Mouse (Mus musculus) limb, embryonic 14.5 days (tissue): ENCODE data around the gene Stk39. TPM values are rescaled to one million over a fixed set of nuclear protein-coding genes. Genes with fewer than 3 reads are reported as not detected.

ENCODE experiments used
- ATAC-seq: fragments of 200-750 bp; cut with Nextera tagmentation; 2 replicates; pipeline ENCODE4 v1.8.0; 2017; ENCODE audit warnings: low read depth, moderate number of reproducible peaks, moderate TSS enrichment; ENCODE audit not compliant: low FRiP score
- DNase-seq: peaks from one replicate; pipeline ENCODE4 v3.0.0-alpha.2; 2015; ENCODE audit warnings: low spot score
- H3K27ac ChIP-seq: fragments of 300-500 bp; sonication (generic); replicated peaks from 2 replicates; pipeline ENCODE4 v1.5.1; 2014; ENCODE audit warnings: low read depth, mild to moderate bottlenecking, low read length, moderate library complexity, mixed read lengths
- H3K27me3 ChIP-seq: fragments of 300-500 bp; sonication (generic); 2 replicates; pipeline ENCODE4 v1.6.1; 2014; ENCODE audit warnings: low read length, mixed read lengths; ENCODE audit not compliant: control insufficient read depth, insufficient read depth
- H3K36me3 ChIP-seq: fragments of 300-500 bp; sonication (generic); 2 replicates; pipeline ENCODE4 v1.6.1; 2014; ENCODE audit warnings: mild to moderate bottlenecking, low read length, moderate library complexity, mixed read lengths; ENCODE audit not compliant: control insufficient read depth, insufficient read depth
- H3K4me1 ChIP-seq: fragments of 300-500 bp; sonication (generic); 2 replicates; pipeline ENCODE4 v1.6.1; 2014; ENCODE audit warnings: antibody characterized with exemption, low read length, mixed read lengths; ENCODE audit not compliant: control insufficient read depth, insufficient read depth
- H3K4me2 ChIP-seq: fragments of 300-500 bp; sonication (generic); replicated peaks from 2 replicates; pipeline ENCODE4 v1.6.1; 2014; ENCODE audit warnings: low read depth, mild to moderate bottlenecking, low read length, moderate library complexity; ENCODE audit not compliant: severe bottlenecking
- H3K4me3 ChIP-seq: fragments of 300-500 bp; sonication (generic); replicated peaks from 2 replicates; pipeline ENCODE4 v1.5.1; 2014; ENCODE audit warnings: low read length
- H3K9ac ChIP-seq: fragments of 300-500 bp; sonication (generic); 2 replicates; pipeline ENCODE4 v1.6.1; 2014; ENCODE audit warnings: mild to moderate bottlenecking, low read depth, low read length, moderate library complexity; ENCODE audit not compliant: severe bottlenecking
- H3K9me3 ChIP-seq: fragments of 300-500 bp; sonication (generic); 2 replicates; pipeline ENCODE4 v1.6.1; 2016; ENCODE audit warnings: low read length; ENCODE audit not compliant: control insufficient read depth
- POLR2A ChIP-seq: fragments of 200-500 bp; IDR thresholded peaks from 2 replicates; pipeline ENCODE4 v1.8.0; 2012; ENCODE audit warnings: inconsistent platforms, mild to moderate bottlenecking, moderate library complexity, borderline replicate concordance; ENCODE audit not compliant: insufficient read depth, insufficient read length; ENCODE audit errors: extremely low read depth
- WGBS: fragments of 180-500 bp; shearing (Covaris S2); extraction: QIAGEN DNeasy Blood & Tissue Kit; methylation state at CpG from one replicate; pipeline ENCODE4 v1.1.7; 2014; 5-methylcytosine and 5-hydroxymethylcytosine counted together
- polyA plus RNA-seq, 2 experiments: library from polyadenylated mRNA; depleted of rRNA in 1 of 2; stranded (reverse) in 1 of 2; unstranded in 1 of 2; fragments of >200 nt; fragmentation: Nextera tagmentation in 1 of 2; extraction: Ambion mirVana in 1 of 2; gene quantifications; 2 replicates each; pipeline versions ENCODE4 v1.2.1 to v1.2.3; 2012 to 2014

The Stk39 gene
- polyA plus RNA-seq, 2 experiments: 14.9 to 16.8 TPM

DNA sequence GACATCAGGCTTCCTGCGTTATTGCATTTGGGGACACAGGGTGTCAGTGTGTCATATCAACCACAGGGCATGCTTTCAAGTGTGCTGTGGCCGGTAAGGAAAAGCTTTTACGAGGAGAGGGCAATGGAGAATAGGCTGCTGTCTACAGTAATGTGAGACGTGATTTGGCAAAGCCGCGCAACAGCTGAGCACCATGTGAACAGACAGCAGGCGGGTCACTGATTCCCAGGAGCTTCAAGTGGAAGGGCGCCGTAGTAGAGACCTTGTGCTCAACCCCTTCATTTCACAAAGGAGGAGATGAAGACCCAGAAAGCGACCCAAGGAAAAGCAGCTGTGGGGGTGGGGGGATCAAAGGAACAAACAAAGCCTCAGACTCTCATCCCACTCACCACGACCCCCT, 156.8 kb downstream of the Stk39 start:
- no peaks in the 10 kb centered on the region for H3K9me3 ChIP-seq
- no peak for TF ChIP-seq POLR2A
- H3K27ac ChIP-seq: no peak overlapping the region
- H3K9ac ChIP-seq: no peak overlapping the region
- peaks cover 13% of the 10 kb centered on the region for H3K4me1 ChIP-seq
- H3K4me2 ChIP-seq: no peak overlapping the region
- H3K27me3 ChIP-seq: no peaks in the 10 kb centered on the region
- DNase-seq: peak; percentile 19
- ATAC-seq: peak; percentile 86
- no peak overlapping the region for H3K4me3 ChIP-seq
- WGBS: 54% methylated on average over 11 of the region's 11 CpGs
- no peaks in the 10 kb centered on the region for H3K36me3 ChIP-seq

DNA sequence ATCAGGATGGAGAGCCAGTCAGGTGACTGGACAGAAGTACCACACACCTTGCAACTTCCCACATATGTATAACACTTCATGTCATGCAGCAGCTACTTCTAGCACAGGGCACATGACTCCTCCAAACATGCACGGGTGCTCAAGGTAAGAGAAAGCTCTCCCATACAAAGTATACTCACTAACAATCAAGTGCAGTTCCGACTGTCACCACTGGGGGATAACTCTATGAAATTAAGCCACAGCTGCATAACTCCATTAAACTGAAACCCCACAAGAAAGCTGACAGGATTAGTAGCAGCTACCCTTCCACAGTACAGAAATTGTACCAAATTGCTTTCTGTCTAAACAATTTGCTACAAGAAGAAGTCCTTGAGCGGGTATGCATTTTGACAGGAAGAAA, 161.9 kb downstream of the Stk39 start:
- no peak overlapping the region for H3K27ac ChIP-seq
- no peak overlapping the region for H3K9ac ChIP-seq
- no peak overlapping the region for H3K4me3 ChIP-seq
- no peaks in the 10 kb centered on the region for H3K27me3 ChIP-seq
- no peak for TF ChIP-seq POLR2A
- H3K9me3 ChIP-seq: no peaks in the 10 kb centered on the region
- WGBS: 96% methylated on average over 3 of the region's 3 CpGs
- H3K4me2 ChIP-seq: no peak overlapping the region
- H3K4me1 ChIP-seq: peaks cover 3% of the 10 kb centered on the region
- no peak for DNase-seq
- ATAC-seq: no peak
- peaks cover 4% of the 10 kb centered on the region; the same call in 1 of the 2 replicates for H3K36me3 ChIP-seq

DNA sequence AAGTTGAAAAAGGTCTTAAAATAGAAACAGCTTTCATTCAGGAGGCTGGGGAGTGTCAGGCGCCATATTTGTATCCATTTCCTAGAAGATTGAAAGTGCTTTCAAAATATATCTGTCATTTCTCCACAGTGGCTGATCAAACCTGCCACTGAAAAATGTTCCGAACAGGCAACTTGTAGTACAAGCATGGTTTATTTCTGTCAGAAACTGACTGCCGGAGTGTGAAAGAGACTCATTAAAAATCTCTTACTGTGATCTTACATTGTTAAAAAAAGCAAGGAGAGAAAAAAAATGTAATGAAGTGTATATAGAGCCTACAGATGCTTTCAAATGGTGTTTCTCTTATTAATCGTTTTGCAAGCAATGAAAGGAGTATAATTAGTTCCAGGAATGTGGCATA, 165.5 kb downstream of the Stk39 start:
- Histone ChIP-seq H3K9ac (no peak overlapping the region), H3K9me3 (no peaks in the 10 kb centered on the region), H3K4me2 (no peak overlapping the region), H3K27me3 (no peaks in the 10 kb centered on the region), H3K4me1 (no peaks in the 10 kb centered on the region), H3K4me3 (no peak overlapping the region), H3K36me3 (peaks cover 4% of the 10 kb centered on the region), H3K27ac (no peak overlapping the region)
- 31% methylated on average over 4 of the region's 4 CpGs for WGBS
- ATAC-seq (no peak), DNase-seq (no peak)
- TF ChIP-seq POLR2A: no peak

DNA sequence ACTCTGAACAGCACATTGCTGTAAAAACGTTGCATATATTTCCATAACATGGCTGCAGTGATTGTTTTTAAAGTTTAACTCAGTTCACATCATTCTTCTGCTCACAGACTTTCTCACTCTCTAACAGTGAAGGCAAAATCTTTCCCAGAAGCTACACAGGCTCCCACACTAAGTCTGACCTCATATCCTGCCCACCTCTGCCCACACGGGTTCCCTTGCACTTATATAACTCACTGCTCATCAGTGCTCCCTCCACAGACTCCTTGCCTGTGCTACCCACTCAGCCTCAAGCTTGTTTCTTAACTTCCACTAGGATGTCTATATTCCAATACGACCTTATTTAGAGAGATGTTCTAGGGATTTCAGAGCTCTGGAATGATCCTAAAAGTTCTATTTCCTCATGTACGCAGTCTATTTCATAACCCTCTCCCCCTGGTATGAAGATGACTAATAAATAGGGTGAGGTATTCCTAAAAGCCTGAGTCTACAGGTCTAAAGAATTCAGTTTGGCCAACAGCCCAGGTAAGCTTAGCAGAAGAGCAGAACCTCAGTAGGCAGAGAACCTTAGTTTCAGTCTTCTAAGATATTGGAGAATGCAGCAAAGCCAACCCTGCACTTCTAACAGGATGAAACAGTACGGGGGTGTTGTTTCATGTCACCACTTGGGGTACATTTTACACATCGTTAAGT, 167.2 kb downstream of the Stk39 start:
- 71% methylated on average over 6 of the region's 6 CpGs for WGBS
- no peak overlapping the region for H3K4me3 ChIP-seq
- H3K36me3 ChIP-seq: peaks cover 4% of the 10 kb centered on the region
- no peak overlapping the region for H3K4me2 ChIP-seq
- TF ChIP-seq POLR2A: no peak
- no peaks in the 10 kb centered on the region for H3K9me3 ChIP-seq
- H3K27ac ChIP-seq: no peak overlapping the region
- H3K27me3 ChIP-seq: no peaks in the 10 kb centered on the region
- H3K4me1 ChIP-seq: no peaks in the 10 kb centered on the region
- DNase-seq: no peak
- ATAC-seq: no peak
- H3K9ac ChIP-seq: no peak overlapping the region

DNA sequence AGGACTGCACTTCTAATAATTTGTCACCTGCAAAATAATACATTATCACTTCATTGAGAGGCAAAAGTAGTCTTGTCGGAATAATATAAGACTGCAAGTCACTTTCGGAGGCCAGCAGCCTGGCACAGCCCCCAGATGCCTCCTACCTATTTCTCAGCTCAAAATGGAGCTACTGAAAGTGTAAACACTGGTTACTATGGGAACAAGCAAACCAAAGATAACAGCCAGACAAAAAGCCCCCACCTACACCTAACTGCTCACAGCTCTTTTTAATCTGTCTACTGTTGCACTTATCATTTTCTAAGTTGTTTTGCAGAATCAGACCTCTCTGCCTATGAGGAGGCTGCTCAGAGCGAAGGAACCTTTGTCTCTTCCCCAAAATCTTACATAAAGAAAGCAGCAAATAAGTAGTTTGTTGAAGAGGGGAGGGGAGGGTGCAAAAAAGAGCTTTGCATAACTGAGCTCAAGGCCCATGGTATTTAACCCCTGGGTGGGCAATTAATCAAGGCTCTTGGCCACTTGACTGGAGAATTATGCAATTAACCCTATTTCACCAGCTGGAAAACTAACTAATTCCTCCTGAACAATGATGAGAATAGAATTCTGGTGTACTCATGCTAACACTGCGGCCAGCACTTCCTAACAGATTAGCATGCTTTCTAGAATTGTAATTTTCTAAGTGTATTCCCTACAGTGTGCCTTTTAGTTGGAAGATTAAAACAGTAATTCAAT, 170.1 kb downstream of the Stk39 start:
- Histone ChIP-seq H3K9me3 (no peaks in the 10 kb centered on the region; the same call in 1 of the 2 replicates), H3K36me3 (peaks cover 4% of the 10 kb centered on the region), H3K4me2 (no peak overlapping the region), H3K27ac (no peak overlapping the region), H3K4me1 (no peaks in the 10 kb centered on the region), H3K4me3 (no peak overlapping the region), H3K27me3 (no peaks in the 10 kb centered on the region), H3K9ac (no peak overlapping the region)
- ATAC-seq: no peak
- WGBS: 85% methylated on average over 4 of the region's 4 CpGs
- DNase-seq: no peak
- TF ChIP-seq POLR2A: no peak
